Mouse (Mus musculus) ovary, adult 18-20 months (tissue): ENCODE measurements around the gene Mia.

Source experiments
- DNase-seq: peaks from one replicate; pipeline ENCODE4 v3.0.0; 2022; ENCODE audit warnings: low spot score, mixed read lengths

Mia gene

GRCm38 (mm10) chr7:27180837-27181695 lies at the start of gene Mia, which contains the start of gene Gm21983:
Gene Mia, minus strand, starts transcription at chr7:27181157.
Gene Gm21983, minus strand, starts transcription at chr7:27181086.
- no peak for DNase-seq

- DNase-seq, result no peak
These were observed 47.9 kb upstream of the Mia start for GRCm38 (mm10) chr7:27228865-27229264.

GRCm38 (mm10) chr7:27228281-27228821 lies 47.4 kb upstream of the Mia start, which contains the start of gene Itpkc:
Gene Itpkc, minus strand, starts transcription at chr7:27228661.
- peak; percentile 90 for DNase-seq

- DNase-seq, result no peak
These were observed 46.7 kb upstream of the Mia start for GRCm38 (mm10) chr7:27227676-27228075.

GRCm38 (mm10) chr7:27227276-27227675 lies 46.3 kb upstream of the Mia start:
- DNase-seq, result no peak

- no peak for DNase-seq
These were observed 44.1 kb upstream of the Mia start for GRCm38 (mm10) chr7:27224877-27225575.

GRCm38 (mm10) chr7:27222538-27222937 lies 41.6 kb upstream of the Mia start:
- no peak for DNase-seq

GRCm38 (mm10) chr7:27221939-27222338 lies 41.0 kb upstream of the Mia start:
- no peak for DNase-seq

GRCm38 (mm10) chr7:27219937-27220336 lies 39.0 kb upstream of the Mia start:
- no peak for DNase-seq

GRCm38 (mm10) chr7:27218586-27218985 lies 37.6 kb upstream of the Mia start:
- no peak for DNase-seq

- no peak for DNase-seq
These were observed 31.7 kb upstream of the Mia start for GRCm38 (mm10) chr7:27212626-27213025.

- no peak for DNase-seq
These were observed 22.9 kb upstream of the Mia start for GRCm38 (mm10) chr7:27203730-27204449.

GRCm38 (mm10) chr7:27198779-27199178 lies 17.8 kb upstream of the Mia start:
- DNase-seq, result no peak

- DNase-seq, result no peak
These were observed 17.4 kb upstream of the Mia start for GRCm38 (mm10) chr7:27198355-27198754.

GRCm38 (mm10) chr7:27197634-27198033 lies 16.7 kb upstream of the Mia start:
- peak; percentile 24 for DNase-seq

- DNase-seq, result no peak
These were observed 16.2 kb upstream of the Mia start for GRCm38 (mm10) chr7:27197136-27197535.

- peak; percentile 99 for DNase-seq
These were observed 15.0 kb upstream of the Mia start, which contains the start of the genes BC024978 and Snrpa for GRCm38 (mm10) chr7:27195681-27196611. Gene BC024978, plus strand, starts transcription at chr7:27195781. Gene Snrpa, minus strand, starts transcription at chr7:27196271.

GRCm38 (mm10) chr7:27193731-27194130 lies 12.8 kb upstream of the Mia start:
- DNase-seq, result no peak

GRCm38 (mm10) chr7:27192434-27192833 lies 11.5 kb upstream of the Mia start:
- no peak for DNase-seq

- DNase-seq, result no peak
These were observed 8.4 kb upstream of the Mia start for GRCm38 (mm10) chr7:27189271-27189931.
